9 mouse cellular contexts compared by ENCODE assay signal in genomic region chr5:113139064-113139726, GRCm38 (mm10). TPM values are rescaled to one million over a fixed set of nuclear protein-coding genes. Genes with fewer than 3 reads are reported as not detected.
DNase-seq lines count a peak whose midpoint lies in the region; ATAC-seq and TF ChIP-seq lines count a peak whose summit lies in the region.
"Had no signal": no experiment of that assay in that cellular context is flagged by ENCODE, and none has a peak within 500 bp of the region (broad histone marks: within the 10 kb centered on the region; RNA-seq: fewer than 3 reads in every experiment).

No protein-coding gene starts in this region.

- TF ChIP-seq CTCF in cortical plate, adult 2 months (IDR thresholded peaks at IDR 0.05; ENCODE audit: extremely low read depth, insufficient read depth, low read length) = no peak

- no peak for DNase-seq in heart, postnatal 14 days
- no peak for DNase-seq in T-cell, adult 2 months (ENCODE audit: low spot score)
- DNase-seq in thymus, adult 18-20 months = no peak
- DNase-seq in spleen, postnatal 10 days (ENCODE audit: low spot score in 2 of 2) = no peak

- H3K9me3 ChIP-seq in heart, embryonic 16.5 days (replicated peaks; ENCODE audit: control insufficient read depth, low read length) = peaks cover 5% of the 10 kb centered on the region; the same call in 1 of the 2 replicates
- H3K9me3 ChIP-seq in hindbrain, embryonic 13.5 days = no peaks in the 10 kb centered on the region
- 0 out of 2 replicates have a peak, but pooled peaks cover 9% of the 10 kb centered on the region for H3K9me3 ChIP-seq in midbrain, embryonic 12.5 days

- no peak for ATAC-seq in heart, embryonic 16.5 days (replicated peaks; ENCODE audit: extremely low read depth, insufficient read depth, low FRiP score)
- peak; percentile 43; the same call in 1 of the 2 replicates for ATAC-seq in hindbrain, embryonic 13.5 days (ENCODE audit: low FRiP score)
- 0 out of 2 replicates have a peak, but pooled peaks have one; percentile 17 for ATAC-seq in midbrain, embryonic 12.5 days (ENCODE audit: low FRiP score, low read depth)

- H3K4me2 ChIP-seq in heart, embryonic 16.5 days (ENCODE audit: low read depth, low read length) = peak overlapping the region; percentile 81
- peak overlapping the region; percentile 92 for H3K4me2 ChIP-seq in hindbrain, embryonic 13.5 days
- H3K4me2 ChIP-seq in midbrain, embryonic 12.5 days (replicated peaks) = peak overlapping the region; percentile 87

- H3K27ac ChIP-seq in heart, embryonic 16.5 days (ENCODE audit: low read length) = peak overlapping the region; percentile 98
- H3K27ac ChIP-seq in cortical plate, adult 2 months (ENCODE audit: insufficient read depth, low read length) = peak overlapping the region; percentile 30
- H3K27ac ChIP-seq in hindbrain, embryonic 13.5 days = no peak overlapping the region
- no peak overlapping the region for H3K27ac ChIP-seq in midbrain, embryonic 12.5 days (replicated peaks)

- H3K27me3 ChIP-seq in heart, embryonic 16.5 days (ENCODE audit: control insufficient read depth, insufficient read depth, low read length) = no peaks in the 10 kb centered on the region
- peaks cover 39% of the 10 kb centered on the region for H3K27me3 ChIP-seq in hindbrain, embryonic 13.5 days
- peaks cover 44% of the 10 kb centered on the region for H3K27me3 ChIP-seq in midbrain, embryonic 12.5 days

- intact Hi-C loops in heart, postnatal 14 days (cut with DNase I) = no loop called here

- H3K36me3 ChIP-seq in heart, embryonic 16.5 days (ENCODE audit: control insufficient read depth, insufficient read depth) = peaks cover 2% of the 10 kb centered on the region
- no peaks in the 10 kb centered on the region for H3K36me3 ChIP-seq in hindbrain, embryonic 13.5 days
- no peaks in the 10 kb centered on the region for H3K36me3 ChIP-seq in midbrain, embryonic 12.5 days

- 58% methylated on average over 7 of the region's 7 CpGs for WGBS in heart, embryonic 16.5 days
- WGBS in hindbrain, embryonic 13.5 days = 61% methylated on average over 7 of the region's 7 CpGs
- WGBS in midbrain, embryonic 12.5 days = 63% methylated on average over 7 of the region's 7 CpGs

- H3K4me3 ChIP-seq in heart, embryonic 16.5 days (ENCODE audit: low read length) = peak overlapping the region; percentile 72
- H3K4me3 ChIP-seq in cortical plate, adult 2 months (ENCODE audit: insufficient read depth, low read length) = peak overlapping the region; percentile 41
- peak overlapping the region; percentile 48 for H3K4me3 ChIP-seq in hindbrain, embryonic 13.5 days
- peak overlapping the region; percentile 45 for H3K4me3 ChIP-seq in midbrain, embryonic 12.5 days

- peak overlapping the region; percentile 91 for H3K9ac ChIP-seq in heart, embryonic 16.5 days (ENCODE audit: low read length)
- H3K9ac ChIP-seq in hindbrain, embryonic 13.5 days = peak overlapping the region; percentile 74
- H3K9ac ChIP-seq in midbrain, embryonic 12.5 days (replicated peaks) = peak overlapping the region; percentile 57

- H3K4me1 ChIP-seq in heart, embryonic 16.5 days (ENCODE audit: control insufficient read depth, insufficient read depth, low read length) = peaks cover 44% of the 10 kb centered on the region
- H3K4me1 ChIP-seq in cortical plate, adult 2 months (ENCODE audit: control insufficient read depth, insufficient read depth, low read length) = peaks cover 9% of the 10 kb centered on the region
- peaks cover 37% of the 10 kb centered on the region for H3K4me1 ChIP-seq in hindbrain, embryonic 13.5 days (replicated peaks)
- peaks cover 37% of the 10 kb centered on the region for H3K4me1 ChIP-seq in midbrain, embryonic 12.5 days

- TF ChIP-seq POLR2A in cortical plate, adult 2 months (IDR thresholded peaks at IDR 0.05; ENCODE audit: extremely low read depth, insufficient read depth, low read length) = no peak

RNA-seq across cellular contexts. Expression of gene Crybb3, which starts 57.8 kb away (rescaled TPM):
- 0.91 and 1.1 TPM in 2 replicates for polyA plus RNA-seq in heart, embryonic 16.5 days (2015; fragmentation: Nextera tagmentation; extraction: Ambion mirVana)
- total RNA-seq in heart, postnatal 14 days (2021) = 1 to 10 TPM; 2.8 to 2.9 TPM
- polyA plus RNA-seq in cortical plate, adult 2 months (2012; rRNA removed) = 4.6 and 5.7 TPM in 2 replicates
- polyA plus RNA-seq in hindbrain, embryonic 13.5 days (2015; fragmentation: Nextera tagmentation; extraction: Ambion mirVana) = 0.31 and 0.68 TPM in 2 replicates
- 0.24 TPM in 1 of 2 replicates, not detected in the other for polyA plus RNA-seq in midbrain, embryonic 12.5 days (2016; fragmentation: Nextera tagmentation; extraction: Ambion mirVana)
- total RNA-seq: common myeloid progenitor, adult 5-6 weeks had no signal

Comparison
In these comparisons a context has a peak if more than half of its experiments do, and no peak if none do; other contexts are left out.
1. H3K27ac ChIP-seq: peak in heart, embryonic 16.5 days (single experiment) and cortical plate, adult 2 months (single experiment); none in hindbrain, embryonic 13.5 days (single experiment) and midbrain, embryonic 12.5 days (single experiment).
2. Peak in every context shown above with its lines, with median percentiles within 50 percentile points of each other: H3K4me2 ChIP-seq, H3K4me3 ChIP-seq and H3K9ac ChIP-seq.